Mouse (Mus musculus): ENCODE measurements around the gene Surf4.
"Not testable (repeated sequence)": the region's sequence is repeated elsewhere in the genome, so short reads cannot be mapped to it uniquely, and the experiment has no call there.

GRCm38 (mm10) chr2:26886170-26886569, 47.6 kb downstream of the Surf4 start:
- not testable (repeated sequence) for TF ChIP-seq CTCF (IDR thresholded peaks at IDR 0.05; ENCODE audit: insufficient read depth, low read length); POLR2A (IDR thresholded peaks at IDR 0.05; ENCODE audit: borderline replicate concordance, extremely low read depth, low read depth, low read length)
